Mouse (Mus musculus): Measurements from ENCODE around the gene Olfr70. TPM values are rescaled to one million over a fixed set of nuclear protein-coding genes. Genes with fewer than 3 reads are reported as not detected.

Olfr70 gene
- total RNA-seq, 2 experiments from 2014 or later: not detected

DNA sequence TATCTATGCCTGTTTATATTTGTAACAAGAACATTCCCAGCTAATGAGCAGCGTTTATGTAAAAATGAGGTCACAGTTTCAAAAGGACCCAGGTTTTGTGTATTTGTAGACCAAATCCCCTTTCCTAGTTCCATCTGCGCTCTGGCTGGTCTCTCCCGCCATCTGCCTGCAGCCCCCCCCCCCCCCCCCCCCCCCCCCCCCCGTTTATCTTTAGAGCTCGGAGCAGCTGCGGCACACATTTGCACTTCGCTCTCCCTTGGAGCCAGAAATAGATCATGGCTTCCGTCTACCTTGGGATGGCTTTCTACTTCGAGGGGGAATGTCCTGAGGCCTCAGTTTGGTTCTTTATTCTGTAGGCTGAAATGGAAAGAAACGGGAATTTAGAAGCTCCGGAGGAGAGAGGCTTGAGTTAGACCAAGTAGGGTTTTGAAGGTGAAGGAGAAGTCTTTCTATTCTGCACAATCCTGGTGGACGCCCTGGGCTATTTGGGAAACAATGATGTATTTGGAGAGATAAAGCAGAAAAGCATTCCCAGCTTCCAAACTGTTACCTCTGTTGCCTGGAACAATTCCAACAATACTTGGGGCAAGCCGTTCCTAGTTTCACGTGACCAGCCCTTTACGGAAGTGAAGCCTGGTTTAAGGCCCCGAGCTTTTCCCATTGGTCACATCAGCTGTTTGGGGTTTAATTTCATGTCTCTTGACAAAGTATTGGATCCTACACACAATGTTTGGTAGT is 20.1 kb upstream of the Olfr70 start:
- peak in 1 of 2 experiments; percentile 15 for DNase-seq (ENCODE audit: low spot score in 2 of 2)
- intact Hi-C loops (cut with DNase I): no loop called here

DNA sequence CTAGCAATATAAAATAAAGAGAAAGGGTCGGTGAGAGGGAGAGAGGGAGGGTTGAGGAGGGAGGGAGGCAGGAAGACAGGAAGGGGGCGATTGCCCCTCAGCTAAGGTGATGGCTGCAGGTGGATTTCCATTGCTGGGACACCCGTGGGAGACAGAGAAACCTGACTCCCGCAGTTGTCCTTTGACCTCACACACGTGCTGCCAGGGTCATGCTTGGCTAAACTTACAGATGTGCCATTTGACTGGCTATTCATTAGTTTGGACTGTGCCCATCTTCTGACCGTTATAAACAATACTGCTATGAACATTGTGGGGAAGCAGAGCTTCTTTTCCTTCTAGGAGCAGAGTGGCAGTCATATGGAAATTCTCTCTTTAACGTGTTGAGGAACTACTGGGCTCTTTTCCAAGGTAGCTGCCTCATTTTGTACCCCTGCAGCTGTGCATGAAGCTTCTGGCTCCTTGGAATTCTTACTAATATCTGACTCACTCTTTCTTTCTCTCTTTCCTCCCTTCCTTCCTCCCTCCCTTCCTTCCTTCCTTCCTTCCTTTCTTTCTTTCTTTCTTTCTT is 13.1 kb upstream of the Olfr70 start:
- peak in 1 of 2 experiments; percentile 68 for DNase-seq (ENCODE audit: low spot score in 2 of 2)
- intact Hi-C loops (cut with DNase I): no loop called here

DNA sequence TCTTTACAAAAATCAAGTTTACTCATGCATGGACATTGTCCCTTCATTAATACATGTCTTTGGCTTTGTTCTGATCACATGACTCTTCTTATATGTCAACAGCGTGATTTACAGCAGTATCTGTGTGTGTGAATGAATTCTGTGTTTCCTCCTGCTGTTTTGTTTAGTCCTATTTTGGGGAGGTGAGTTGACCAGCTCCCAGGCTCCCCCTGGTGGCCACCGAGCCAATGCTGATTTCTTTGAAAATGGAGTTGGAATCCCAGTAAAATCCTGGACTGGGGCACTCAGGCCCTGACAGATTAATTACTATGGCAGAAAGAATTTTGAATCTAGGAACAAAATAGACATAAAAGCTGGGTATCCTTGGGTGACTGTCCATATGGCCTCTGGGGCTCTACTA is 11.2 kb upstream of the Olfr70 start:
- intact Hi-C loops (cut with DNase I): loop anchor here (1.0 kb wide), 1 partner anchor 40 kb away; no protein-coding TSS in a partner anchor
- DNase-seq (ENCODE audit: low spot score in 2 of 2): peak; percentile 77

DNA sequence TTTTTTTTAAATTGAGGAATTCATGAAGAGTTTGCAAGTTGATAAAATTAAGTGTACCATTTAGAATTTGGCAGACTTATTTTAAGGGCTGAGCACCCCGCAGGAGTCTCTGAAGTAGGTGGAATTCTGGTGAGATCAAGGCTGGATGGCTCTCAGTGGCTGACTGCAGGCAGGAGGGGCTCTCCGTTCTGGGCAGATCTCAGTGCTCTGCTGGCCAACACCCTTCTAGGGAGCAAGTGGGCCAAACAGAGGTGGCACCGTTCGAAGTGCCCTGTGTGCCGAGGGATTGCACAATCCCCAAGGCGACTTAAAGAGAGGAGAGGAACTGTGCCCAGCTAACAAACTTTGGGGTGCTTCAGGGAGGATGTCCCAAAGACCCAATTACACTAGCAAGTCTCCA is 9.3 kb upstream of the Olfr70 start, which contains the start of gene Olfr71:
Olfr71 (minus strand) TSS at position 387 of the 400 bp plus-strand sequence.
- DNase-seq (ENCODE audit: low spot score in 2 of 2): no peak
- intact Hi-C loops (cut with DNase I): loop anchor here (1.0 kb wide), 1 partner anchor 80 kb away; no protein-coding TSS in a partner anchor

DNA sequence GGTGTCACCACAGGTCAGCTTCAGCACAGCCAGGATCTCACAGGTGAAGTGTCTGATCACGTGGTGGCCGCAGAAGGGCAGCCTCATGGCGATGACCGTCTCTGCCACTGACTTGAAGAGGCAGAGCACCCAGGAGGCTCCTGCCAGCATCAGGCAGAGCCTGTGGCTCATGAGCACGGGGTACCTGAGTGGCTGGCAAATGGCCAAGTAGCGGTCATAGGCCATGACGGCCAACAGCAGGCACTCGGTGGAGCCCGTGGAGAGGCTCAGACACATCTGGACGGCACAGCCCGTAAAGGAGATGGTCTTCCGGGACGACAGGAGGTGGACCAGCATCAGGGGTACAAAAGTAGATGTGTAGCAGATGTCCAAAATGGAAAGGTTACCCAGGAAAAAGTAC is 5.4 kb upstream of the Olfr70 start:
- DNase-seq (ENCODE audit: low spot score in 2 of 2): no peak
- intact Hi-C loops (cut with DNase I): no loop called here

DNA sequence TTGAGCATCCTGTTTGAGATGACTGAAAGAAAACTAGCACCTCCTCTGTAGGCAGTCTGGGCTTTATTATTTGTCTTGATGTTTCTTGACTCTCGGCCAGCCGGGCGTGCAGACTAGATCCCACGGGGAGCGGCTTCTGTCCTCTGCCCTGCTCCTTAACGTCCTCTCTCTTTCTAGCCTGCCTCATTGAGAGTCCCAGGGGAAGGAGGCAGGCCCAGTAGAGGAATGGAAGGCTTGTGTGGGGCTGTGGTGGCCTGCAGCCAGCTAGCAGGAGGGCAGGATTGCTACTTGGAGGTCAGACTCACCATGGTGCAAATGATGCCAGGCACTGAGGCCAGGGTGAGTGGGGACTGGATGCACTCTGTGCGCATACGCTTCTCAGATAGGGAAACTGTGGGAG is 3.2 kb upstream of the Olfr70 start:
- intact Hi-C loops (cut with DNase I): no loop called here
- DNase-seq (ENCODE audit: low spot score in 2 of 2): no peak

DNA sequence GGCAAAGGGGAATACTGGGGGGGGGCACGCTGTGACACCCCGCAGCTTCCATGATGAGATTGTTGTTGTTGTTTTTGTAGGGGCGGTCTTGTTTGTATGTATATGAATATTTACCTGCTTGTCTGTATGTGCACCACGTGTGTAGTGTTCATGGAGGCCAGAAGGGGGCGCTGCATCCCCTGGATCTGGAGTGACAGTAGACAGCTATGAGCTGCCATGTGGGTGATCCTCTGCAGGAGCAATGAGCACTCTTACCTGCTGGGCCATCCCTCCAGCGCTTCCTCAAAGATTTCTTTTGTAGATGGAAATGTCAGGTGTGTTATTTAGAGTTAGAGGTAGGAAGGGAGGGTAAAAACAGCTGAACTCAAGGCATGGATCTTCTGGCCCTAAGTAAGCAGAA is 2.8 kb upstream of the Olfr70 start:
- DNase-seq (ENCODE audit: low spot score in 2 of 2): no peak
- intact Hi-C loops (cut with DNase I): no loop called here

DNA sequence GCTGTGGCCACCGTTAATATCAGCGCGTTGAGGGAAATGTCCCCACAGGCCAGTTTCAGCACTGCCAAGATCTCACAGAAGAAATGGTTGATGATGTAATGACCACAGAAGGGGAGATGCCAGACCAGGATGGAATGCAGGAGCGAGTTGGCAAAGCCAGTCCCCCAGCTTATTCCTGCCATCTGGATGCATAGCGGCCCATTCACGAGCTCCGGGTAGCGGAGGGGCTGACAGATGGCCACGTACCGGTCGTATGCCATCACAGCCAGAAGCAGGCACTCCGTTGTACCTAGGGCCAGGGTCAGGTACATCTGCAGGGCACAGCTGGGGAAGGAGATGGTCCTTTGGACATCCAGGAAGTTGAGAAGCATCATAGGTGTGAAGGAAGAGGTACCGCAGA is 4.0 kb downstream of the Olfr70 start:
- DNase-seq (ENCODE audit: low spot score in 2 of 2): no peak

DNA sequence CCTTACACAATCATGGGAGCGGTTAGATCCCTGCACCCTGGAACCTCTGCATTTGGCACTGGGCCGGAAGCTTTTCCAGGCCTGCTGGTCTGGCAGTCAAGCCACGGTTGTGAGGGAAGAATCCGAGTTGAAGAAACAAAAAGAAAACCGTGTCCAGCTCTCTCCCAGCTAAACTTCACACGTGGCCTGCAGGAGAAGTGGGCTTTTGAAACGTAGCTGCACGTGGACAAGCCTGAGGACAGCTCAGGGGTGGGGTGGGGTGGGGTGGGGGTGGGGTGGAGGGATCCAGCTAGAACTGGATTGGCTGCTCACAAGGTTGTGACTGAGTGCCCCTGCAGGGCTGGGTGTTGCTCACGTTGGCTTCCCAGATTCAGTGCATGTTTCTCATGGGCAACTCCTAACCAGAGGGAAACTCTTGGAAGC is 5.3 kb downstream of the Olfr70 start:
- intact Hi-C loops (cut with DNase I): no loop called here
- no peak for DNase-seq (ENCODE audit: low spot score in 2 of 2)

More for the DNA sequence above, 4.0 kb downstream of the Olfr70 start:
- intact Hi-C loops (cut with DNase I): no loop called here

DNA sequence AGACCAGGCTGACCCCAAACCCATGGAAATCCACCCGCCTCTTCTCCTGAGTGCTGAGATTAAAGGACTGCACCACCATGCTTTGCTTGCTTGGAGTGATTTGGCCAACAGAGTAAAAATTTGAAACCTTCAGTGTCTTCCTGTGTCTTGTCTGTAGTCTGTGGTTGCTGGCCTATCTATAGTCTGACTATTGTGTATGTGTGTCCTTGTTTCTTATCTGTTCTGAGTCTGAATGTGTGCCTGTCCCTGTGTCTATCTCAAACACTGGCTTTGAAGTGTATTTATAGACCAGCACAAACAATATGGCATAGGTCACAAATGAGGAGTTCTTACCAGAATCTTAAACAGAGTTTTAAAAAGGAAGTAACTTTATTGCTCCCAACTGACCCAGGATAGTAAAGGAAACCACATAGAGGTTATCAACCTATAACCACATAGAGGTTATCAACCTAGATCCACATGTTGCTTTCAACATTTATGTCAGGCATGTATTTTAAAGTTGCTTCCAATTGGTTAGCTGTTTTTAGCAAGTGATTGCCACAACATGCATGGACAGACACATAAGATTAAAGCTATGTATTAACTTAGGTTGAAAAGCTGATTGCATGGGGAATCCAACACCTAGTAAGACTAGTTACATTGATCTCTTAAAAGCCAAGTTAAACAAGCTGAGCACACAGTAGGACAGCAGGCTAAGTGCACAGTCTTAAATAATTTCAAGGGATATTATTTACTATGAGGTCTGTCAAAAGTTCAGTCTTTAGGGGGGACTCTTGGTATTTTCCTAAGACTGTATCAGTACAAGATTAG is 6.0 kb downstream of the Olfr70 start:
- DNase-seq (ENCODE audit: low spot score in 2 of 2): no peak
- intact Hi-C loops (cut with DNase I): no loop called here

DNA sequence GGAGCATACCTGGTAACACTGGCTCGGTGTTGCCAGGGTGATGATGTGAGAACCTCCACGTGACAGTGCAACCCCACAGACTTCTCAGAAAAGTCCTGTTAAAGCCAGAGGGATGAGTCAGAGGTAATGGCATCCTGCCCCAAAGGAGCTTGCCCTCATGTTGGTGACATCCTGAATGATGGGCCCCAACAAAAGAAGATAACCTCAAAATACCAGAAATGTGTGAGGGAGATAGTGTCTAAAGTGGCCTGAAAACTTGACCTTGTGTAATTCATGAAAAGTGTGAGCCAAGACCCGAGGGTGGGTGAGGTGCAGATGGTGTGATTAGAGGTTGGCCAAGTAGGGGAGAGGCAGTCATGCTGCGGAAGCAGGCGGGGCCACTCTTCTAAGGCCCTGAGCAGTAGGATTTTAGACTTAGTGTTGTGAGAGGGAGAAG is 6.8 kb downstream of the Olfr70 start:
- intact Hi-C loops (cut with DNase I): no loop called here

DNA sequence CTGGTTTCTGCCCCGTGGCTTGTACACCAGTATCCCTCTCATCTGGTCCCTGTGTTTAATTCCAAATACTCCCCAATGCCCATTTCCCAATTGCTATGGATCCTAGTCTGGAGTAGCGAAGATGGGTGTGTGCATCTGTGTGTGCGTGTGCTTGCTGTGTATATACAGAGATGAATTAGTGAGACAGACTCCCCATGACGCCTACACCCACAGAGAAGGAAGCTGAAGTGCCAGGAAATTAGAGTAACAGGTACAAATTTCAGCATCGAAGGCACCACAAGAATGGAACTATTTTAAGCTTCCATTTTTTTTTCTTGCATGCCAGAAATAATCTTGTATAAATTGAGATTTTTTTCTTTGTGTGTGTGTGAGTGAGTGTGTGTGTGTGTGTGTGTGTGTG is 9.6 kb downstream of the Olfr70 start:
- DNase-seq (ENCODE audit: low spot score in 2 of 2): peak in 1 of 2 experiments; percentile 38
- intact Hi-C loops (cut with DNase I): no loop called here

More for the DNA sequence above, 6.8 kb downstream of the Olfr70 start:
- no peak for DNase-seq (ENCODE audit: low spot score in 2 of 2)

DNA sequence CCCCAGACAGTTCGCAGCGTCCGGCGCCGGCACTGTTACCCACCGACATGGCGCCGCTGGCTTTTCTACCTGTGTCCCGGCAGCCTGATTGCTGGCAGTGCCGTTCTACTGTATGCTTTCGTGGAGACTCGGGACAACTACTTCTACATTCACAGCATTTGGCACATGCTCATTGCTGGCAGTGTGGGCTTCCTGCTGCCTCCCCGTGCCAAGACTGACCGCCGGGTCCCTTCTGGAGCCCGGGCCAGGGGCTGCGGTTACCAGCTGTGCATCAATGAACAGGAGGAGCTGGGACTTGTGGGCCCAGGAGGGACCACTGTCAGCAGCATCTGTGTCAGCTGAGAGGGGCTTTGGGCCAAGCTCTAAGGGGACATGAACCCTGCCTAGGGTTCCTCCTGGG is 10.6 kb downstream of the Olfr70 start:
- no peak for DNase-seq (ENCODE audit: low spot score in 2 of 2)
- intact Hi-C loops (cut with DNase I): no loop called here

DNA sequence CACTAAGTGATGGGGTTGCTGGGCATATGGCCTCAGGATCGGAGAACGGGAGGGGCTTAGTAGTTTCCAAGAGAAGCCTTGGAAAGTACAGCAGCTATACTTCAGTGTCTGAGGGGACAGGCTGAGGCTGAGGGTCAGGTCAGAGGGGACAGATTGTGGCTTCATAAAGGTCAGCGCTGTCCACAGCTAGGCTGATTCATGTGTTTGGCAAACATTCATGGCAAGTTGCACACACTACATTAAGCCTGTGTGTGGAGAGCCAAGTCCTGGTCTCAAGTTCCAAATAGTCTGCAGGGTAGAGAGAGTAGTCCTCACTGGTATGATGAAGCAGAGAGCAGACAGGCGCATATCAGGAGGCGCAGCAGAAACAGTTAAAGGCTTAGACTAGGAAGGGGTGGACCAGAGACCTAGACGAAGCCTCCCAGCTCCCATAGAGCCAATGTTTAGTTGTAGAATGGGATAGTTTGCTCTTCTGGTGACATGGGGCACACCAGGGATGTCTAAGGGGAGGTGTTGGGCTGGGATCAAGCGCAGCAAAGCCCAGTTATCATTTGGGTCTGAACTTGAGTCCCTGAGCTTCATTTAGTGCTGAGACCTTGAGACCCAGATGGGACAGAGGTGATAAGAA is 21.1 kb downstream of the Olfr70 start:
- intact Hi-C loops (cut with DNase I): no loop called here
- DNase-seq (ENCODE audit: low spot score in 2 of 2): no peak

DNA sequence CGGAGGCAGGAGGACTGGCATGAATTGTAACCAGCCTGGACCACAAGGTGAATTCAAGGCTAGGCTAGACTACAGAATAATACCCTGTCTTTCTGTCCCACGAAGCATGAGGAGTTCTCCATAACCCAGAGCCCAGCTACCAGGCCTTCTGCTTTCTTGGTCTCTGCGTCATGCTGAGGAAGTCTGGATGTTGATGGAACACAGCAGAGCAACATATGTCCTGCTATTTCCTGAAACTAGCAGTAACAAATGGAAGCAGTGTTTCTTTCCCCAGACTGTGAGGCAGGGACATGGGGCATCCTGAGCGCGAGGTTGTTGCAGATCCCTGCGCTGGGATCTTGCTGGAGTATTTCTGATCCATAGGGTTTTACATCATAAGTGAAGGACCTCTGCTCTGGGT is 22.1 kb downstream of the Olfr70 start:
- peak in 1 of 2 experiments; percentile 20 for DNase-seq (ENCODE audit: low spot score in 2 of 2)
- intact Hi-C loops (cut with DNase I): no loop called here

DNA sequence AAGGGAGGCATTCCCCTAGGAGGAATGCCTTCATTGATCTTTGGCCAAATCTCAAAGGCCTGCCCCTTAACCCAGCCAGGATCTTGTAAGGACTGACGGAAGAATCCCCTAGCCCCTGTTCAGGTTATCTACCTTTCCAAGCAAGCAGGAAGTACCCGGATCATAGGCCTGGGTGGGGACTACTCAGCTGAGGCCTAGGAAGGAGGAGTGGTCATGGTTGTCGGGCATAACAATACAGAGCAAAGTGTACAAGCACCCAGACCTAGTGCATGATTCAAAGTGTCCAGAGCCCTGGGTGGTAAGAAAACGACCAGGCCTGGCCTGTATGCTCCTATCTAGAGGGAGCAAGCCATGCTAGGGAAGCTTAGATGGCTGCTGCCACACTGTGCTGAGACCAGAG is 25.0 kb downstream of the Olfr70 start:
- intact Hi-C loops (cut with DNase I): no loop called here
- DNase-seq (ENCODE audit: low spot score in 2 of 2): no peak

DNA sequence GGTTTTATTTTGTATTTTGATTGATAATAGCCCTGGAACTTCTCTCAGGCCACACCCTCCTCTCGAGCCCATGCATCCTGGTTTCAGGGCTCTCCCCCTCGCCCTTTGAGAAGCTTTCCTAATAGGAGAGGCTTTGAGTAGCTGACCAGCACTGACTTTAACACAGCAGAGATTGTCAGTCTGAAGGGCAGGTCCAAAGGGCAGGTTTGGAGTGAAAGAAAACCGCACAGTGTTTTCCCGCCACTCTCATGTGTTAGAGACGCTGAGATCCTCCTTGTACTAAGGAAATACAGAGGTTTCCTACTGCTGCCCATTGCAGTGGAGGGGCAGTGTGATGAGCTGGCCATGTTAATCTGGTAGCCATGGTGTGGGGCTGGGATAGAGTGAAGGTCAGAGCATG is 25.6 kb downstream of the Olfr70 start:
- intact Hi-C loops (cut with DNase I): no loop called here
- DNase-seq (ENCODE audit: low spot score in 2 of 2): no peak

DNA sequence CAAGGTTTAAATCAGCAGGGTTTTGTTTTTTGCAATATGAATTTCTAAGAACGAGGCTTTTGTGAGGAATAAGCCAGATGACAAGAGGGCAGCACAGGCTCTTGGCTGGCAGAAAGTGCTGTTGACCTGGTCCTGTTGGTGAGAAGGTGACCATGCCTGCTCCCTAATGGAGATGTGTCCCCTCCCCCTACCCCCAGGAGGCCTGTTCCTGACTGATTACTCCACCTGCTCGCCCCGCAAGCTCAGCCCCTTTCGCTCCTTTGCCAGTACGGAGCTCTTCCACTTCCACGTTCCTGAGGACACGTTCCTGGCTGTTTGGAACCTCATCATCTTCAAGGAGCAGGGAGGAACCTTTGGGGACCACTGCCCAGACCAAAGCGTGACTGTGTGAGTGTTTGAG is 26.9 kb downstream of the Olfr70 start:
- intact Hi-C loops (cut with DNase I): no loop called here
- DNase-seq (ENCODE audit: low spot score in 2 of 2): no peak

DNA sequence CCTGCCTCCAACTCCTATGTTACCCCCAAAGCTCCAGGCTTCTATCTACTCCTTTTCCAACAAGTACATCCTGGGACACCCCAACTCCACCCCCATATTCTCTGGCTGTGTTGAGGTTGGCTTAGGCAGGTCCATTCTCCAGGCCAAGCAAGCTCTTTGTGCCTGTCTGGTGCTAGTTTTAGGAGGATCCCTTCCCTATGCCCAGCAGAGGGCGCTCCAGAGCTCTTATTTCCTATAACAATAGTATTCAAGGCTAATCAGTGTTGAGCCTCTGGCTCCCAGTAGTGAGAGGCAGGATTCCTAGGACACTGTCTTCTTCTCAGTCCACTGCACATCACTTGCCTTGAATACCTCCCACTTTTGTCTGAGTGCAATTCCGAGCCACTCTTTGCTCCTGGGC is 28.5 kb downstream of the Olfr70 start:
- intact Hi-C loops (cut with DNase I): loop anchor here (1.0 kb wide), 1 partner anchor 39 kb away; no protein-coding TSS in a partner anchor
- peak; percentile 86 to 91 for DNase-seq (ENCODE audit: low spot score in 2 of 2)

DNA sequence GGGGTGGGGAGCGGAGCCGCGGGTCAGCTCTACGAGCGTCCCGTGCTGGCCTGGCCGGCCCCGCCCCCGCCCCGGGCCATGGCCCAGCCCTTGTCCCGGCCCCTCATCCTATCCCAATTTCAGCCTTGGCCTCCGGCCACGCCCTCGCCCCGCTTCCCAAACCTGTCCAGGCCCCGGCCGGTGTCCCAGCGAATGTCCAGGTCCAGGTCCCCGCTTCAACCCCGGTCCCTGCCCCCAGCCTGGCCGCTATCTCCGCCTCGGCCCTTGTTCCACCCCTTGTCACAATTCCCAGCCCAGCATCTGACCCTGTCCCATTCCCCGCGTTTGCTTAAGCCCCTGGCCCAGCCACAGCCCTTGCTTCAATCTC is 31.2 kb downstream of the Olfr70 start:
- intact Hi-C loops (cut with DNase I): loop anchor here (1.0 kb wide), 1 partner anchor 13 kb away; the partner anchor contains the start of gene Hint2
- DNase-seq (ENCODE audit: low spot score in 2 of 2): peak in 1 of 2 experiments; percentile 16

Data from left cerebral cortex, postnatal 25 days (tissue).